In genomic region chr17:27969365-27969764, GRCm38 (mm10) we compare ENCODE assay signal across 8 mouse cellular contexts. TPM values are rescaled to one million over a fixed set of nuclear protein-coding genes. Genes with fewer than 3 reads are reported as not detected.
DNase-seq lines count a peak whose midpoint lies in the region; TF ChIP-seq lines count a peak whose summit lies in the region.
"Had no signal": no experiment of that assay in that cellular context is flagged by ENCODE, and none has a peak within 500 bp of the region (broad histone marks: within the 10 kb centered on the region; RNA-seq: fewer than 3 reads in every experiment).

No protein-coding gene starts in this region.

- peak; percentile 6; the same call in 1 of the 2 replicates for TF ChIP-seq CTCF in spleen, adult 2 months (IDR thresholded peaks at IDR 0.05; ENCODE audit: extremely low read depth, insufficient read depth, insufficient read length, insufficient replicate concordance)

- H3K27ac ChIP-seq in spleen, adult 2 months (ENCODE audit: insufficient read depth, low read length) = 0 out of 2 replicates have a peak overlapping the region, but pooled peaks have one; percentile 19
- H3K27ac ChIP-seq: midbrain, embryonic 12.5 days had no signal

- no peak for DNase-seq in spleen, adult 2 months (ENCODE audit: low read depth in 1 of 2, low spot score in 2 of 2)
- no peak for DNase-seq in spleen, adult 18-20 months
- peak; percentile 57 for DNase-seq in heart, adult 8-10 months (ENCODE audit: low spot score)
- peak; percentile 69 to 70 for DNase-seq in kidney, postnatal 36 days
- DNase-seq in frontal cortex, adult 2 months (ENCODE audit: extremely low spot score in 1 of 2, low spot score in 1 of 2) = no peak
- DNase-seq in spleen, postnatal 14 days (ENCODE audit: low spot score in 2 of 2) = no peak
- DNase-seq in layer of hippocampus, postnatal 14 days (ENCODE audit: low spot score in 2 of 2) = no peak

- H3K4me1 ChIP-seq in spleen, adult 2 months (ENCODE audit: control insufficient read depth, insufficient read depth, insufficient read length) = peaks cover 2% of the 10 kb centered on the region; the same call in 1 of the 2 replicates

- no peaks in the 10 kb centered on the region for H3K36me3 ChIP-seq in spleen, adult 2 months (ENCODE audit: control insufficient read depth, insufficient read depth, low read length)
- H3K36me3 ChIP-seq: midbrain, embryonic 12.5 days had no signal

- TF ChIP-seq POLR2A in spleen, adult 2 months (IDR thresholded peaks at IDR 0.05; ENCODE audit: low read depth, low read length) = no peak

- no peak overlapping the region for H3K4me3 ChIP-seq in spleen, adult 2 months (ENCODE audit: extremely low read depth, insufficient read depth, insufficient read length)
- H3K4me3 ChIP-seq: midbrain, embryonic 12.5 days had no signal

- no peaks in the 10 kb centered on the region for H3K27me3 ChIP-seq in spleen, adult 2 months (ENCODE audit: control insufficient read depth, insufficient read depth, low read length)
- H3K27me3 ChIP-seq: midbrain, embryonic 12.5 days had no signal

- WGBS in spleen, adult 2 months = 83% methylated on average over 8 of the region's 8 CpGs

RNA-seq across cellular contexts. Expression of gene Taf11, which starts 59.7 kb away (rescaled TPM):
- polyA plus RNA-seq in spleen, adult 2 months (2012; rRNA removed) = 5.7 and 6.6 TPM in 2 replicates
- total RNA-seq in heart, adult 8-10 months (2022) = 10 to 100 TPM; 22.9 to 24.7 (median 23.4) TPM
- polyA plus RNA-seq in frontal cortex, adult 2 months (2012; rRNA removed) = 44.0 and 49.3 TPM in 2 replicates
- total RNA-seq in layer of hippocampus, postnatal 14 days (2021) = 10 to 100 TPM; 29.7 to 35.7 TPM

Comparison
In these comparisons a context has a peak if more than half of its experiments do, and no peak if none do; other contexts are left out.
1. DNase-seq: peak in heart, adult 8-10 months (single experiment) and kidney, postnatal 36 days (2 of 2); none in spleen, adult 2 months (0 of 2), spleen, adult 18-20 months (0 of 2), frontal cortex, adult 2 months (0 of 2), spleen, postnatal 14 days (0 of 2) and layer of hippocampus, postnatal 14 days (0 of 2).